Comparison of ENCODE assay signal across 15 mouse cellular contexts in genomic region chrX:53337355-53337754, GRCm38 (mm10). TPM values are rescaled to one million over a fixed set of nuclear protein-coding genes. Genes with fewer than 3 reads are reported as not detected.
DNase-seq lines count a peak whose midpoint lies in the region; ATAC-seq and TF ChIP-seq lines count a peak whose summit lies in the region.
"Had no signal": no experiment of that assay in that cellular context is flagged by ENCODE, and none has a peak within 500 bp of the region (broad histone marks: within the 10 kb centered on the region; RNA-seq: fewer than 3 reads in every experiment).

No protein-coding gene starts in this region.

- no peaks in the 10 kb centered on the region for H3K9me3 ChIP-seq in hindbrain, postnatal 0 days (ENCODE audit: low read length)
- no peaks in the 10 kb centered on the region for H3K9me3 ChIP-seq in hindbrain, embryonic 10.5 days
- no peaks in the 10 kb centered on the region for H3K9me3 ChIP-seq in midbrain, embryonic 14.5 days (ENCODE audit: control insufficient read depth, low read length)
- no peaks in the 10 kb centered on the region for H3K9me3 ChIP-seq in midbrain, embryonic 11.5 days (ENCODE audit: control insufficient read depth, low read length)
- H3K9me3 ChIP-seq: embryonic facial prominence, embryonic 15.5 days had no signal

- H3K36me3 ChIP-seq in hindbrain, postnatal 0 days (ENCODE audit: insufficient read depth, low read length): no peaks in the 10 kb centered on the region
- H3K36me3 ChIP-seq in hindbrain, embryonic 10.5 days: no peaks in the 10 kb centered on the region
- no peaks in the 10 kb centered on the region for H3K36me3 ChIP-seq in midbrain, embryonic 14.5 days (ENCODE audit: control insufficient read depth, insufficient read depth, low read length)
- no peaks in the 10 kb centered on the region for H3K36me3 ChIP-seq in midbrain, embryonic 11.5 days (ENCODE audit: control insufficient read depth, insufficient read depth, low read length)
- H3K36me3 ChIP-seq: embryonic facial prominence, embryonic 15.5 days had no signal

- H3K27ac ChIP-seq in hindbrain, postnatal 0 days: no peak overlapping the region
- no peak overlapping the region for H3K27ac ChIP-seq in hindbrain, embryonic 10.5 days
- H3K27ac ChIP-seq in midbrain, embryonic 14.5 days (replicated peaks; ENCODE audit: low read depth, low read length): no peak overlapping the region
- H3K27ac ChIP-seq in midbrain, embryonic 11.5 days (ENCODE audit: low read depth, low read length): no peak overlapping the region
- H3K27ac ChIP-seq: embryonic facial prominence, embryonic 15.5 days had no signal

- H3K4me1 ChIP-seq in hindbrain, postnatal 0 days (ENCODE audit: insufficient read depth, low read length): no peaks in the 10 kb centered on the region
- H3K4me1 ChIP-seq in hindbrain, embryonic 10.5 days (replicated peaks): no peaks in the 10 kb centered on the region
- no peaks in the 10 kb centered on the region for H3K4me1 ChIP-seq in midbrain, embryonic 14.5 days (ENCODE audit: control insufficient read depth, insufficient read depth, low read length)
- no peaks in the 10 kb centered on the region for H3K4me1 ChIP-seq in midbrain, embryonic 11.5 days (ENCODE audit: control insufficient read depth, insufficient read depth, low read length)
- H3K4me1 ChIP-seq: embryonic facial prominence, embryonic 15.5 days had no signal

- H3K4me3 ChIP-seq in hindbrain, postnatal 0 days (ENCODE audit: low read length): no peak overlapping the region
- no peak overlapping the region for H3K4me3 ChIP-seq in hindbrain, embryonic 10.5 days
- H3K4me3 ChIP-seq in midbrain, embryonic 14.5 days (replicated peaks; ENCODE audit: low read depth, low read length): no peak overlapping the region
- no peak overlapping the region for H3K4me3 ChIP-seq in midbrain, embryonic 11.5 days (ENCODE audit: low read depth, low read length)
- H3K4me3 ChIP-seq: embryonic facial prominence, embryonic 15.5 days had no signal

- H3K27me3 ChIP-seq in hindbrain, postnatal 0 days (ENCODE audit: insufficient read depth, low read length): no peaks in the 10 kb centered on the region
- H3K27me3 ChIP-seq in hindbrain, embryonic 10.5 days (ENCODE audit: insufficient read depth, poor library complexity, severe bottlenecking): no peaks in the 10 kb centered on the region
- no peaks in the 10 kb centered on the region for H3K27me3 ChIP-seq in midbrain, embryonic 14.5 days (ENCODE audit: control insufficient read depth, insufficient read depth, low read length)
- no peaks in the 10 kb centered on the region for H3K27me3 ChIP-seq in midbrain, embryonic 11.5 days (ENCODE audit: control insufficient read depth, insufficient read depth, low read length)
- H3K27me3 ChIP-seq: embryonic facial prominence, embryonic 15.5 days had no signal

- TF ChIP-seq CTCF in hindbrain, postnatal 0 days (IDR thresholded peaks at IDR 0.05; ENCODE audit: low read depth): peak; percentile 41

- H3K4me2 ChIP-seq in hindbrain, postnatal 0 days (ENCODE audit: low read depth, low read length): no peak overlapping the region
- no peak overlapping the region for H3K4me2 ChIP-seq in midbrain, embryonic 14.5 days (ENCODE audit: low read length)
- no peak overlapping the region for H3K4me2 ChIP-seq in midbrain, embryonic 11.5 days
- H3K4me2 ChIP-seq: embryonic facial prominence, embryonic 15.5 days had no signal

- DNase-seq in adrenal gland, postnatal 10 days: peak; percentile 11
- DNase-seq in adrenal gland, postnatal 25 days: no peak
- peak; percentile 5 for DNase-seq in hindbrain, postnatal 0 days (ENCODE audit: low spot score)
- DNase-seq in hindbrain, embryonic 10.5 days (ENCODE audit: low spot score): no peak
- DNase-seq in midbrain, embryonic 14.5 days: peak; percentile 5
- no peak for DNase-seq in midbrain, embryonic 11.5 days (ENCODE audit: low spot score, missing footprints)
- no peak for DNase-seq in spleen, postnatal 14 days (ENCODE audit: low spot score in 2 of 2)
- DNase-seq: B cell, adult 2 months; cerebellum, adult 9-10 months; liver; right cerebral cortex, postnatal 14 days had no signal

- no peak overlapping the region for H3K9ac ChIP-seq in hindbrain, postnatal 0 days (replicated peaks; ENCODE audit: low read length)
- no peak overlapping the region for H3K9ac ChIP-seq in midbrain, embryonic 14.5 days (replicated peaks; ENCODE audit: low read length)
- H3K9ac ChIP-seq in midbrain, embryonic 11.5 days (ENCODE audit: low read length): no peak overlapping the region
- H3K9ac ChIP-seq: embryonic facial prominence, embryonic 15.5 days had no signal

- no peak for ATAC-seq in hindbrain, postnatal 0 days
- ATAC-seq in midbrain, embryonic 14.5 days (ENCODE audit: low FRiP score, low TSS enrichment): no peak
- no peak for ATAC-seq in midbrain, embryonic 11.5 days (ENCODE audit: low FRiP score)
- peak; percentile 48; the same call in 1 of the 2 replicates for ATAC-seq in megakaryocyte progenitor cell, adult 5-6 weeks (replicated peaks; ENCODE audit: poor library complexity)
- ATAC-seq: forebrain, embryonic 16.5 days; intestine, embryonic 16.5 days had no signal

RNA-seq across cellular contexts. Expression of gene Mospd1, which starts 32.9 kb away (rescaled TPM):
- total RNA-seq in adrenal gland, postnatal 10 days (2021): 10 to 100 TPM; 25.7 to 29.2 TPM
- 20.0 and 20.6 TPM in 2 replicates for total RNA-seq in adrenal gland, postnatal 25 days (2021)
- total RNA-seq in hindbrain, postnatal 0 days (2014; rRNA removed): 9.8 and 20.8 TPM in 2 replicates
- polyA plus RNA-seq in hindbrain, postnatal 0 days (2015; fragmentation: Nextera tagmentation; extraction: Ambion mirVana): 34.7 and 37.0 TPM in 2 replicates
- polyA plus RNA-seq in hindbrain, embryonic 10.5 days (2016; fragmentation: Nextera tagmentation; extraction: Ambion mirVana): 42.5 and 49.3 TPM in 2 replicates
- polyA plus RNA-seq in midbrain, embryonic 14.5 days (2014; fragmentation: Nextera tagmentation; extraction: Ambion mirVana): 53.7 and 62.0 TPM in 2 replicates
- polyA plus RNA-seq in midbrain, embryonic 11.5 days (2014; fragmentation: Nextera tagmentation; extraction: Ambion mirVana): 66.9 and 72.7 TPM in 2 replicates
- 30.3 and 30.6 TPM in 2 replicates for total RNA-seq in megakaryocyte progenitor cell, adult 5-6 weeks (2015)
- 21.4 and 26.9 TPM in 2 replicates for total RNA-seq in megakaryocyte progenitor cell, adult 5-6 weeks (2017)

Comparison
In these comparisons a context has a peak if more than half of its experiments do, and no peak if none do; other contexts are left out.
1. DNase-seq: peak in adrenal gland, postnatal 10 days (single experiment), hindbrain, postnatal 0 days (single experiment) and midbrain, embryonic 14.5 days (single experiment); none in adrenal gland, postnatal 25 days (single experiment), hindbrain, embryonic 10.5 days (single experiment), midbrain, embryonic 11.5 days (single experiment) and spleen, postnatal 14 days (0 of 2).